Mouse (Mus musculus): ENCODE results near the gene Retsat. TPM values are rescaled to one million over a fixed set of nuclear protein-coding genes. Genes with fewer than 3 reads are reported as not detected.

Gene Retsat
- polyA plus RNA-seq, 1 experiment from 2014 or later = 20.1 TPM

GRCm38 (mm10) chr6:72598791-72599557 lies 699 bp downstream of the Retsat start:
- Histone ChIP-seq H3K27ac (ENCODE audit: low read depth, low read length) (peak overlapping the region; percentile 76), H3K4me3 (ENCODE audit: low read length) (peak overlapping the region; percentile 70), H3K9me3 (ENCODE audit: control insufficient read depth, low read length) (no peaks in the 10 kb centered on the region), H3K4me1 (ENCODE audit: control insufficient read depth, insufficient read depth, low read length) (peaks cover 17% of the 10 kb centered on the region), H3K9ac (ENCODE audit: low read depth, low read length) (peak overlapping the region; percentile 64), H3K27me3 (ENCODE audit: control insufficient read depth, insufficient read depth, low read length) (no peaks in the 10 kb centered on the region), H3K36me3 (ENCODE audit: control insufficient read depth, insufficient read depth, low read length) (peaks cover 7% of the 10 kb centered on the region; the same call in 1 of the 2 replicates), H3K4me2 (replicated peaks; ENCODE audit: low read depth, low read length) (peak overlapping the region; percentile 64)
- peak; percentile 11 for ATAC-seq (ENCODE audit: low FRiP score, low TSS enrichment)
- WGBS = 43% methylated on average over 12 of the region's 12 CpGs

GRCm38 (mm10) chr6:72600216-72600615 lies 1.9 kb downstream of the Retsat start:
- no peak overlapping the region for H3K4me3 ChIP-seq (ENCODE audit: low read length)
- no peak overlapping the region for H3K27ac ChIP-seq (ENCODE audit: low read depth, low read length)
- H3K27me3 ChIP-seq (ENCODE audit: control insufficient read depth, insufficient read depth, low read length) = no peaks in the 10 kb centered on the region
- no peak overlapping the region for H3K9ac ChIP-seq (ENCODE audit: low read depth, low read length)
- no peak overlapping the region for H3K4me2 ChIP-seq (replicated peaks; ENCODE audit: low read depth, low read length)
- no peaks in the 10 kb centered on the region for H3K9me3 ChIP-seq (ENCODE audit: control insufficient read depth, low read length)
- peaks cover 17% of the 10 kb centered on the region; the same call in 1 of the 2 replicates for H3K36me3 ChIP-seq (ENCODE audit: control insufficient read depth, insufficient read depth, low read length)
- no peak for ATAC-seq (ENCODE audit: low FRiP score, low TSS enrichment)
- peaks cover 17% of the 10 kb centered on the region for H3K4me1 ChIP-seq (ENCODE audit: control insufficient read depth, insufficient read depth, low read length)
- WGBS = 80% methylated on average over 6 of the region's 6 CpGs

GRCm38 (mm10) chr6:72600771-72601170 lies 2.5 kb downstream of the Retsat start:
- no peak overlapping the region for H3K4me3 ChIP-seq (ENCODE audit: low read length)
- H3K4me2 ChIP-seq (replicated peaks; ENCODE audit: low read depth, low read length) = no peak overlapping the region
- peaks cover 17% of the 10 kb centered on the region for H3K4me1 ChIP-seq (ENCODE audit: control insufficient read depth, insufficient read depth, low read length)
- ATAC-seq (ENCODE audit: low FRiP score, low TSS enrichment) = no peak
- WGBS = 86% methylated on average over 12 of the region's 12 CpGs
- no peak overlapping the region for H3K9ac ChIP-seq (ENCODE audit: low read depth, low read length)
- no peak overlapping the region for H3K27ac ChIP-seq (ENCODE audit: low read depth, low read length)
- H3K9me3 ChIP-seq (ENCODE audit: control insufficient read depth, low read length) = no peaks in the 10 kb centered on the region
- H3K36me3 ChIP-seq (ENCODE audit: control insufficient read depth, insufficient read depth, low read length) = peaks cover 21% of the 10 kb centered on the region
- no peaks in the 10 kb centered on the region for H3K27me3 ChIP-seq (ENCODE audit: control insufficient read depth, insufficient read depth, low read length)

- H3K4me1 ChIP-seq (ENCODE audit: control insufficient read depth, insufficient read depth, low read length) = peaks cover 16% of the 10 kb centered on the region
- no peak overlapping the region for H3K4me3 ChIP-seq (ENCODE audit: low read length)
- WGBS = 64% methylated on average over 1 of the region's 1 CpGs
- H3K9me3 ChIP-seq (ENCODE audit: control insufficient read depth, low read length) = no peaks in the 10 kb centered on the region
- no peak overlapping the region for H3K9ac ChIP-seq (ENCODE audit: low read depth, low read length)
- H3K4me2 ChIP-seq (replicated peaks; ENCODE audit: low read depth, low read length) = no peak overlapping the region
- peaks cover 31% of the 10 kb centered on the region for H3K36me3 ChIP-seq (ENCODE audit: control insufficient read depth, insufficient read depth, low read length)
- H3K27ac ChIP-seq (ENCODE audit: low read depth, low read length) = no peak overlapping the region
- no peak for ATAC-seq (ENCODE audit: low FRiP score, low TSS enrichment)
- no peaks in the 10 kb centered on the region for H3K27me3 ChIP-seq (ENCODE audit: control insufficient read depth, insufficient read depth, low read length)
Observed at GRCm38 (mm10) chr6:72601732-72602131, 3.5 kb downstream of the Retsat start.

GRCm38 (mm10) chr6:72604066-72604465 lies 5.8 kb downstream of the Retsat start:
- no peak overlapping the region for H3K4me2 ChIP-seq (replicated peaks; ENCODE audit: low read depth, low read length)
- H3K27ac ChIP-seq (ENCODE audit: low read depth, low read length) = no peak overlapping the region
- no peaks in the 10 kb centered on the region for H3K27me3 ChIP-seq (ENCODE audit: control insufficient read depth, insufficient read depth, low read length)
- no peak overlapping the region for H3K4me3 ChIP-seq (ENCODE audit: low read length)
- WGBS = 92% methylated on average over 2 of the region's 2 CpGs
- no peaks in the 10 kb centered on the region for H3K9me3 ChIP-seq (ENCODE audit: control insufficient read depth, low read length)
- peaks cover 5% of the 10 kb centered on the region for H3K4me1 ChIP-seq (ENCODE audit: control insufficient read depth, insufficient read depth, low read length)
- H3K9ac ChIP-seq (ENCODE audit: low read depth, low read length) = no peak overlapping the region
- ATAC-seq (ENCODE audit: low FRiP score, low TSS enrichment) = no peak
- H3K36me3 ChIP-seq (ENCODE audit: control insufficient read depth, insufficient read depth, low read length) = peaks cover 49% of the 10 kb centered on the region

GRCm38 (mm10) chr6:72607060-72607459 lies 8.8 kb downstream of the Retsat start:
- H3K4me1 ChIP-seq (ENCODE audit: control insufficient read depth, insufficient read depth, low read length) = no peaks in the 10 kb centered on the region
- peaks cover 78% of the 10 kb centered on the region for H3K36me3 ChIP-seq (ENCODE audit: control insufficient read depth, insufficient read depth, low read length)
- ATAC-seq (ENCODE audit: low FRiP score, low TSS enrichment) = no peak
- no peak overlapping the region for H3K27ac ChIP-seq (ENCODE audit: low read depth, low read length)
- H3K4me3 ChIP-seq (ENCODE audit: low read length) = no peak overlapping the region
- H3K27me3 ChIP-seq (ENCODE audit: control insufficient read depth, insufficient read depth, low read length) = no peaks in the 10 kb centered on the region
- H3K4me2 ChIP-seq (replicated peaks; ENCODE audit: low read depth, low read length) = no peak overlapping the region
- WGBS = 83% methylated on average over 4 of the region's 4 CpGs
- no peaks in the 10 kb centered on the region for H3K9me3 ChIP-seq (ENCODE audit: control insufficient read depth, low read length)
- no peak overlapping the region for H3K9ac ChIP-seq (ENCODE audit: low read depth, low read length)

GRCm38 (mm10) chr6:72607676-72608075 lies 9.4 kb downstream of the Retsat start:
- Histone ChIP-seq H3K4me1 (ENCODE audit: control insufficient read depth, insufficient read depth, low read length) (no peaks in the 10 kb centered on the region), H3K36me3 (ENCODE audit: control insufficient read depth, insufficient read depth, low read length) (peaks cover 78% of the 10 kb centered on the region), H3K4me3 (ENCODE audit: low read length) (no peak overlapping the region), H3K4me2 (replicated peaks; ENCODE audit: low read depth, low read length) (no peak overlapping the region), H3K27ac (ENCODE audit: low read depth, low read length) (no peak overlapping the region), H3K27me3 (ENCODE audit: control insufficient read depth, insufficient read depth, low read length) (no peaks in the 10 kb centered on the region), H3K9me3 (ENCODE audit: control insufficient read depth, low read length) (no peaks in the 10 kb centered on the region), H3K9ac (ENCODE audit: low read depth, low read length) (no peak overlapping the region)
- ATAC-seq (ENCODE audit: low FRiP score, low TSS enrichment) = no peak
- 78% methylated on average over 5 of the region's 5 CpGs for WGBS

- Histone ChIP-seq H3K9me3 (ENCODE audit: control insufficient read depth, low read length) (no peaks in the 10 kb centered on the region), H3K36me3 (ENCODE audit: control insufficient read depth, insufficient read depth, low read length) (peaks cover 84% of the 10 kb centered on the region), H3K27ac (ENCODE audit: low read depth, low read length) (no peak overlapping the region), H3K4me3 (ENCODE audit: low read length) (no peak overlapping the region), H3K4me1 (ENCODE audit: control insufficient read depth, insufficient read depth, low read length) (no peaks in the 10 kb centered on the region), H3K4me2 (replicated peaks; ENCODE audit: low read depth, low read length) (no peak overlapping the region), H3K9ac (ENCODE audit: low read depth, low read length) (no peak overlapping the region), H3K27me3 (ENCODE audit: control insufficient read depth, insufficient read depth, low read length) (no peaks in the 10 kb centered on the region)
- 87% methylated on average over 4 of the region's 4 CpGs for WGBS
- no peak for ATAC-seq (ENCODE audit: low FRiP score, low TSS enrichment)
Observed at GRCm38 (mm10) chr6:72608662-72609184, 10.4 kb downstream of the Retsat start.

GRCm38 (mm10) chr6:72610261-72610660 lies 12.0 kb downstream of the Retsat start:
- Histone ChIP-seq H3K27ac (ENCODE audit: low read depth, low read length) (no peak overlapping the region), H3K4me1 (ENCODE audit: control insufficient read depth, insufficient read depth, low read length) (peaks cover 13% of the 10 kb centered on the region), H3K27me3 (ENCODE audit: control insufficient read depth, insufficient read depth, low read length) (no peaks in the 10 kb centered on the region), H3K4me2 (replicated peaks; ENCODE audit: low read depth, low read length) (no peak overlapping the region), H3K9ac (ENCODE audit: low read depth, low read length) (no peak overlapping the region), H3K36me3 (ENCODE audit: control insufficient read depth, insufficient read depth, low read length) (peaks cover 73% of the 10 kb centered on the region), H3K4me3 (ENCODE audit: low read length) (no peak overlapping the region), H3K9me3 (ENCODE audit: control insufficient read depth, low read length) (no peaks in the 10 kb centered on the region)
- ATAC-seq (ENCODE audit: low FRiP score, low TSS enrichment) = no peak
- 37% methylated on average over 4 of the region's 4 CpGs for WGBS

Measured in kidney, embryonic 14.5 days (tissue).